Mouse (Mus musculus) urinary bladder, postnatal 10 days (tissue): ENCODE measurements around the gene Garnl3.

Experiments
- DNase-seq: peaks from one replicate; pipeline ENCODE4 v3.0.0; 2022; ENCODE audit warnings: low spot score

Garnl3 gene

DNA sequence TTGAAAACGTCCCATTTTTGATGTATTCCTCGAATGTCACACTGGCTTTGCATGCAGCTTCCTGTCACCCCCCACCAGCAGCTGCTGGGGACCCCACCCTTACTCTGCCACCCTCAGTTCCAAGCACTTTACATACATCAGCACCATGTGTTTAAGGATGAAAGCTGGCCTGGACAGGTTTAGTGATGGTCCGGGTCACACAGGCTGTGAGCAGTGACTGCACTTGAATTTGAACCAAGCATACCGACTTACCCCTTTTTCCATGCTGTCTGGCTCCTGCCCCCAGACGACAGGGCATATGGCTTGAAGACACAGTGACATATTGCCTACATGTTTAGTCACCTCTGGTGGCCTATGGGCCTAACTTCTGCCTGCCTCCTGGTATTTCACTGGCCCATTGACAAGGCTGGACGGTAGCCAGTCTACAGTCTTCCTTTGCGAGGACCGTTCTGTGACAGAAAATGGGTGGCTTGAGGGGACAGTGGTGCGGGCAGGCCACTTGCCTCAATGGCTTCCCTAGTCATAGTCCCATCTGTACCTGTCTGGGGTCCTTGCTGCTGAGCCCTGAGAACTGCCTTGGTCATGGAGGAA is 163.3 kb downstream of the Garnl3 start:
- DNase-seq = no peak

DNA sequence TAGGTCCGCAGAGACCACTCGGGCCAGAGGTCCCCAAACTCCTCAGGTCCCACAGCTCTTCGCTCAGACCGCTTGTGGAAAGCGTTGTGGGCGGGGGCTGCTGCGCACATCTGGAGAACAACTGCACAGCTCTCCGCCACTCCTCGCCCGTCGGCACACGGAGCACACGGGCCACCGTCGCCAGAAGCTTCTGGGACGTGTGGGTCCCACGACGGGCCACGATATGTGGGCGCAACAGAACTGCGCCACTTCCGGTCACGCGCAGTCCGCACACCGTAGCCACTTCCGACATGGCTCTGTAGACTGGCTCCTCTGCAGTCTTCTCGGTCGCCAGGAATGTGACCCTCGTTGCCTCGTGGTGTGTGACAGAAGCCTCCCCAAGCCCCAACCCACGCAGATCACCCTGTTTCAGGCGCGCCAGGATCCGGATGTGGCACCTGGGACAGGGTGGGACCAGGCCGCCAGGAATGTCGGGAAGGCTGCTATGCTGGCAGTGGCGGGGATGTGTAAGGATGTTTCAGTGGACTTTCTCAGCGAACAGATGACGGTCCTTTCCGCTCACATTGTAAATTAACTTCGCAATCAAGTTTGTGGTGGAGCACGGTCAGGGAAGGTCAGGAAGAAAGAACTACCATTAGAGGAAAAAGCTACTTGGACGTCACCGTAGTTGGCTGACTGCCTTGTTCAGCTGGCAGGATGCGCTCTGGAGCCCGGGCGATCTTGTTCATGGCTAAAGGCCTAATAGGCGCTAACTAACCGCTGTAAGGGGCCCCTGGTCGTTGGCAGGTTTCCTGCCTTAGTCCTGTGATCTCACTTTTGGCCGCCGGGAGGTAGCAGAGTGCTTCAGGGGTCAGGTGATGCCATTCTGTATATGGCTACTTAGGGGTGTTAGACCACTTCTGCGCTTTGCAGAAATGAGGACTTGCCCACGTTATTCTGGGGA is 164.5 kb downstream of the Garnl3 start:
- no peak for DNase-seq

GRCm38 (mm10) chr2:32966184-32966688 is 165.2 kb downstream of the Garnl3 start:
- no peak for DNase-seq

GRCm38 (mm10) chr2:32965511-32966183 is 165.8 kb downstream of the Garnl3 start:
- no peak for DNase-seq

- DNase-seq = no peak
Observed at GRCm38 (mm10) chr2:32964659-32965457, 166.6 kb downstream of the Garnl3 start.

GRCm38 (mm10) chr2:32963981-32964380 is 167.5 kb downstream of the Garnl3 start:
- DNase-seq = no peak

GRCm38 (mm10) chr2:32963544-32963943 is 167.9 kb downstream of the Garnl3 start:
- no peak for DNase-seq

- no peak for DNase-seq
Observed at GRCm38 (mm10) chr2:32962875-32963220, 168.6 kb downstream of the Garnl3 start.

- no peak for DNase-seq
Observed at GRCm38 (mm10) chr2:32962062-32962874, 169.2 kb downstream of the Garnl3 start.

DNA sequence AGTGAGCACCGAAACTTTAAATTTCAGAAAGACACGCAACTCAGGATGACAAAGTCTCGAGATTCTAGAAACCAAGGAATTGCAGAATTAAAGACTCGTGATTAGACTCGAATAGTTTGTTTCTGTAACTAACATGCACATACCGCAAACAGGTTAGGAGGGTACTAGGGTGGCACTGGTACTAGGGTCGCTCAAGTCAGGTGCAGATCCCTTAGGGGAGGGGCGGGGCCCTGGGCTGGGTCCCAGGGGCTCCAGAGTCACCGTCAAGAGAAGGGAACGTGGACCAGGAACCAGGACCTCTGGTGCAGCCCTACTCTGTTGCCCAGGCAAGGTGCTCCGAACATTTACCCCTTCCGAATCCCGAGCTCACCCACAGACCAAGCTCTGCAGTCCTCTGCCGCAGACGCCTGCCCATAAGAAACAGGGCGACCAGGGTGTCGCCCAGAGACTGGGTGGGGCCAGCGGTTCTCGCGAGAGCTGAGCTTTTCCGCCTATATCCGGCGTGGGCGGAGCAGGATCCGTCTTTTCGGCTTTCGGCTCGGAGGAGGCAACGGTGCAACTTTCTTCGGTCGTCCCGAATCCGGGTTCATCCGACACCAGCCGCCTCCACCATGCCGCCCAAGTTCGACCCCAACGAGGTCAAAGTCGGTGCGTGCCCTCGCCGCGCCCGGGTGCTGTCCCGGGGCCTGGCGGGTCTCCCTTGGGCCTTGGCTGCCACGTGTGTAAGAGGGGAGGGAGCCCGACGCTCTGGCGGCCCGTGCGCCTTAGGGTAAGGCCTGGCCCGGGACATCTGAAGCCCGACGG is 170.1 kb downstream of the Garnl3 start, which contains the start of the genes Rpl12 and Lrsam1:
Gene Rpl12 (plus strand): TSS at position 368 of the 804 bp plus-strand sequence.
Gene Lrsam1 (minus strand): TSS at position 423 of the 804 bp plus-strand sequence.
- peak; percentile 92 for DNase-seq

GRCm38 (mm10) chr2:32960273-32960672 is 171.2 kb downstream of the Garnl3 start:
- DNase-seq = no peak

- DNase-seq = no peak
Observed at GRCm38 (mm10) chr2:32957344-32957743, 174.1 kb downstream of the Garnl3 start.

GRCm38 (mm10) chr2:32954581-32954980 is 176.9 kb downstream of the Garnl3 start:
- DNase-seq = no peak

DNA sequence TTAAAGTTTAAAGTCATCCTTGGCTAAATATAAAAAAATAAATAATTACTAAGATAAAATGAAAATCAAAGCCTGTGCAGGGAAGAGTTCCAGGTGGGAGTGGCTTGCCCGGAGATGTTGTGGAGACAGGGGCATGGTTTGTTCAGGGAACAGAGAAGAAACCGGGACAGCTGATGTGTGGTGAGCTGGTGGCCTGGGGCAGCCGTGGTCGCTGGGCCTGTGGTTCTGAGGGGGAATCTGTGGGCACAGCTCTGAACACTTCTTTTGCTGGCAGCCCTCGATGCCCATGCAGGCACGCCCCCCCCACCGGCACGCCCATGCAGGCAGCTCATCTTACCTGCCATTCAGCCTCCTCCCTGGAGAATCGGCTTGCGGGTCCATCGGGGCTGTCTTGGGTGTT is 184.0 kb downstream of the Garnl3 start:
- no peak for DNase-seq

DNA sequence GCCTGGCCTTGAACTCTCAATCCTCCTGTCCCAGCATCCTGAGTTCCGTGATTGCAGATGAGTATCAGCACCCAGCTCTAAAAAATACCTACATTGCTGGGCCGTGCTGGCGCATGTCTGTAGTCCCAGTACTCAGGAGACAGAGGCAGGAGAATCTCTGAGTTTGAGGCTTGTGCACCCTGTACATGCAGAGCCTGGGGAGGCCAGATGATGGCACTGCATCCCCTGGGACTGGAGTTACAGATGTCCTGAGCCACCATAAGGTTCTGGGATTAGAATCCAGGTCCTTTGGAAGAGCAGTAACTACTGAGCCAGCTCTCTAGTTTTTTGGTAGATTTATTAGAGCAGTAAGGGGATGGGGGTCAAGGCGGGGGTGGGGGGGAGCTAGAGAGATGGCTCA is 191.0 kb downstream of the Garnl3 start:
- DNase-seq = no peak

GRCm38 (mm10) chr2:32939418-32939817 is 192.0 kb downstream of the Garnl3 start:
- DNase-seq = no peak

GRCm38 (mm10) chr2:32938741-32939140 is 192.7 kb downstream of the Garnl3 start:
- no peak for DNase-seq
